20 mouse cellular contexts compared by ENCODE assay signal in the genomic region with DNA sequence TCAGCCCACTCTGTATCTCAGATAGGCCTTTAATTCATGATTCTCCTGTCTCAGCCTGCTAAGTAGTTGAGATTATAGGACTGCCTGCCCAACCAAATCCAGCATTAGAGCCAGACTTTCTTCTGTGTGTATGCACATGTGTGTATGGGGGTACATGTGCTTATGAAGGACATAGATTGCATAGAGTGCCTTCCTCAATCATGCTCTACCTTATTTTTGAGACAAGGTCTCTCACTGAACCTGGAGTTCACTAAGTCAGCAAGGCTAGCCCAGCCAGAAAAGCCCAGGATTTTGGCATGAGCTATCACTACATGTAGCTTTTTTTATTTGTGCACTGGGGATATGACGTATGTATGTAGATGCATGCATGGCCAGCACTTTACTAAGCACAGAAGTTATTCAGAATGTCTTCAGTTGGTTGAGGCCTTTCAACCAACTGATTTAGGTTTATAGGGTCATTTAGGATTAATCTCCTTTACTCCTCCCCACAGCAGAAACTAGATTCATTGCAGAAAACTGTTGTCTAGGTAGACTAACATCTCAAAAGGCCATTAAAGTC. TPM values are rescaled to one million over a fixed set of nuclear protein-coding genes. Genes with fewer than 3 reads are reported as not detected.
A peak's percentile ranks its signal among the peaks of the same experiment; 100 is the strongest.
DNase-seq lines count a peak whose midpoint lies in the region; ATAC-seq lines count a peak whose summit lies in the region.
"Had no signal": no experiment of that assay in that cellular context is flagged by ENCODE, and none has a peak within 500 bp of the region (broad histone marks: within the 10 kb centered on the region; RNA-seq: fewer than 3 reads in every experiment).

No protein-coding gene starts in this region.

- no peak overlapping the region for H3K27ac ChIP-seq in heart, embryonic 12.5 days (ENCODE audit: poor library complexity, severe bottlenecking)
- H3K27ac ChIP-seq in forebrain, embryonic 10.5 days, result no peak overlapping the region
- H3K27ac ChIP-seq: heart, adult 2 months; heart, embryonic 10.5 days; hindbrain, embryonic 12.5 days; hindbrain, embryonic 15.5 days had no signal

- H3K36me3 ChIP-seq in heart, embryonic 12.5 days, result peaks cover 14% of the 10 kb centered on the region
- H3K36me3 ChIP-seq in forebrain, embryonic 10.5 days (replicated peaks), result peaks cover 36% of the 10 kb centered on the region

- no peaks in the 10 kb centered on the region for H3K9me3 ChIP-seq in heart, embryonic 12.5 days (replicated peaks)
- no peaks in the 10 kb centered on the region for H3K9me3 ChIP-seq in forebrain, embryonic 10.5 days
- H3K9me3 ChIP-seq: G1E; heart, embryonic 10.5 days; hindbrain, embryonic 12.5 days; hindbrain, embryonic 15.5 days had no signal

- H3K4me2 ChIP-seq in heart, embryonic 12.5 days, result no peak overlapping the region
- H3K4me2 ChIP-seq: hindbrain, embryonic 12.5 days; hindbrain, embryonic 15.5 days had no signal

- no peak for ATAC-seq in heart, embryonic 12.5 days (ENCODE audit: insufficient number of reproducible peaks, low FRiP score)
- ATAC-seq: forebrain, embryonic 14.5 days; forebrain, postnatal 0 days; intestine, postnatal 0 days had no signal

- no peaks in the 10 kb centered on the region for H3K4me1 ChIP-seq in heart, embryonic 12.5 days (replicated peaks)
- H3K4me1 ChIP-seq in forebrain, embryonic 10.5 days, result no peaks in the 10 kb centered on the region
- H3K4me1 ChIP-seq: heart, embryonic 10.5 days; hindbrain, embryonic 12.5 days; hindbrain, embryonic 15.5 days had no signal

- no peak overlapping the region for H3K9ac ChIP-seq in heart, embryonic 12.5 days
- H3K9ac ChIP-seq: forebrain, postnatal 0 days; hindbrain, embryonic 12.5 days; hindbrain, embryonic 15.5 days had no signal

- H3K4me3 ChIP-seq in heart, embryonic 12.5 days, result no peak overlapping the region
- H3K4me3 ChIP-seq in forebrain, embryonic 10.5 days, result no peak overlapping the region
- H3K4me3 ChIP-seq: heart, adult 2 months; heart, embryonic 10.5 days; hindbrain, embryonic 12.5 days; hindbrain, embryonic 15.5 days had no signal

- H3K27me3 ChIP-seq in heart, embryonic 12.5 days (replicated peaks), result no peaks in the 10 kb centered on the region
- H3K27me3 ChIP-seq in forebrain, embryonic 10.5 days (ENCODE audit: poor library complexity, severe bottlenecking), result no peaks in the 10 kb centered on the region
- H3K27me3 ChIP-seq: hindbrain, embryonic 12.5 days; hindbrain, embryonic 15.5 days had no signal

- WGBS in heart, embryonic 12.5 days, result 85% methylated on average over 1 of the region's 1 CpGs
- WGBS in forebrain, embryonic 10.5 days, result 90% methylated on average over 1 of the region's 1 CpGs

- DNase-seq in heart, adult 11 months, result peak; percentile 33
- peak; percentile 19 for DNase-seq in A20 (ENCODE audit: low read depth, low spot score)
- DNase-seq in ZHBTc4 (ENCODE audit: low read depth, low spot score), result peak; percentile 40
- no peak for DNase-seq in spleen, postnatal 36 days (ENCODE audit: low spot score in 2 of 2)
- DNase-seq in forebrain, embryonic 10.5 days (ENCODE audit: extremely low spot score, low spot score), result no peak
- DNase-seq: adrenal gland, adult 8-10 months; cerebellum, adult 11 months; cerebellum, adult 2 months; cerebellum, postnatal 10 days; forebrain, postnatal 0 days; gastrocnemius, postnatal 25 days; heart, adult 2 months; kidney, adult 2 months had no signal

RNA-seq across cellular contexts. Expression of gene Ncl, which starts 16.0 kb away (rescaled TPM):
- polyA plus RNA-seq in heart, embryonic 12.5 days (2016; fragmentation: Nextera tagmentation; extraction: Ambion mirVana), result 331 and 337 TPM in 2 replicates
- 644 and 705 TPM in 2 replicates for polyA plus RNA-seq in forebrain, embryonic 10.5 days (2016; fragmentation: Nextera tagmentation; extraction: Ambion mirVana)

RNA-seq across cellular contexts. Expression of gene B3gnt7, which starts 40.5 kb away (rescaled TPM):
- polyA plus RNA-seq in heart, embryonic 12.5 days (2016; fragmentation: Nextera tagmentation; extraction: Ambion mirVana), result 6.3 and 7.1 TPM in 2 replicates
- polyA plus RNA-seq in forebrain, embryonic 10.5 days (2016; fragmentation: Nextera tagmentation; extraction: Ambion mirVana), result 4.5 and 4.9 TPM in 2 replicates
- polyA plus RNA-seq: G1E had no signal

Comparison
In these comparisons a context has a peak if more than half of its experiments do, and no peak if none do; other contexts are left out.
1. DNase-seq: peak in heart, adult 11 months (single experiment), A20 (single experiment) and ZHBTc4 (single experiment); none in spleen, postnatal 36 days (0 of 2) and forebrain, embryonic 10.5 days (single experiment).